Mouse (Mus musculus): Measurements from ENCODE around the gene Aars2. TPM values are rescaled to one million over a fixed set of nuclear protein-coding genes. Genes with fewer than 3 reads are reported as not detected.
A peak's percentile ranks its signal among the peaks of the same experiment; 100 is the strongest.

The Aars2 gene
- total RNA-seq (2022), result 10 to 100 TPM; 13.6 to 15.4 (median 14.2) TPM

DNA sequence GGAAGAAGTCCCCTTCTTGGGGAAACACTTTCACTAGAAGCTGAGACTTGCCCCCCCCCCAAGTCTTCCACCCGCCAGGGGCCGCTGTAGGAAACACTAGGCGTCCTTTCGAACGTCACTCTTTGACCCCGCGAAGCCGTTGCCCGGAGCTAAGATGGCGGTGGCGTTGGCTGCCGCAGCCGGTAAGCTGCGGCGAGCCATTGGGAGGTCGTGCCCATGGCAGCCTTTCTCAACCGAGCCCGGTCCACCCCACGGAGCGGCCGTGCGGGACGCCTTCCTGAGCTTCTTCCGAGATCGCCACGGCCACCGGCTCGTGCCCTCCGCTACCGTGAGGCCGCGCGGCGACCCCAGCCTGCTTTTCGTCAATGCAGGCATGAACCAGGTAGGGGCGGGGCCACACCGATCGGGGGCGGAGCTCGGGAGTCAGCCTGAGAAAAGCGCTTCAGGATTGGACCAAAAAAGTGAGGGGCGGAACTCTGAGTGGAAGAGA lies at the start of gene Aars2:
TSS of gene Aars2 (plus strand) at position 142 of the 490 bp plus-strand sequence.
- DNase-seq (ENCODE audit: low spot score in 2 of 2), result peak; percentile 88

DNA sequence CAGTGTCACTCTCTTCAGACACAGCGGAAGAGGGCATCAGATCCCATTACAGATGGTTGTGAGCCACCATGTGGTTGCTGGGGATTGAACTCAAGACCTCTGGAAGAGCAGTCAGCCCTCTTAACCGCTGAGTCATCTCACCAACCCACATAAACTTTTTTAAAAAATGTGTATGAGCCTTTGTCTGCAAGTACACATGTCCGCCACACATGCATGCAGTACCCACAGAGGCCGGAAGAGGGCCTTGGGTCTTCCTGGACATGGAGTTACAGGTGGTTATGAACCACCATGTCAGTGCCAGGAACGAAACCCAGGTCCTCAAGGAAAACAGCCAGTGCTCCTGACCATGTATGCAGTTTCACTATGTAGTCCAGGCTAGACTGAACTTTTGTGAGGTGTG lies 49.2 kb upstream of the Aars2 start:
- no peak for DNase-seq (ENCODE audit: low spot score in 2 of 2)

DNA sequence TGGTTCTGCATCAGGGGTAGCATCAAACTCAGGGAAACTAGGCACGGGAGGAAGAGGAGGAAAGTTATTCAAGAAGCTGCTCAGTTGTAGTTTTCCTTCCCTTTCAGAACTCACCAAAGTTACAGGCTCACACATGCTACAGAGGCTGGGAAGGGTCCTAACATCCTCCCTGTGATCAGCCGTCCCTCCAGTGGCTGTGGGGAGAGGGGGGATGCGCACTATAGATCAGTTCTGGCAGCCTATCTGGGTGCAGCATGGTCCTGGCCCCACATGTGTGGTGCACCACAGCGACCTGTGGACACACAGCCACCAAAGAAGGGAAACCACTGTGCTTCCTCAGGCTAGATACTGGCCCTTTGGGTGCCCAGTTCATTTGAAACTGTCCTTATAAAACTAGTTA lies 48.1 kb upstream of the Aars2 start:
- DNase-seq (ENCODE audit: low spot score in 2 of 2), result no peak

DNA sequence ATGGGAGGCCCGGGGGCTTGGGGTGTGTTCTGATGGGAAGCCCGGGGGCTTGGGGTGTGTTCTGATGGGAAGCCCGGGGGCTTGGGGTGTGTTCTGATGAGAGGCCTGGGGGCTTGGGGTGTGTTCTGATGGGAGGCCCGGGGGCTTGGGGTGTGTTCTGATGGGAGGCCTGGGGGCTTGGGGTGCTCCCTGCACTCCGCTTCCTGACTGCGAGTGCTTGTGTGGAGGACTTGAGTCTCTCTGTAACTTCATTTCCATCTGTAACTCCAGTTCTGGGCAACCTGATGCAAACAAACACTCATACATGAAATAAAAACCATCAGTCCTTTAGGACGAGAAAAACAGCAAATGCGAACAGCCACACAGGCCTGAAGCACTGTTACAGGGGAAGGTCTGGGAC lies 47.6 kb upstream of the Aars2 start:
- no peak for DNase-seq (ENCODE audit: low spot score in 2 of 2)

DNA sequence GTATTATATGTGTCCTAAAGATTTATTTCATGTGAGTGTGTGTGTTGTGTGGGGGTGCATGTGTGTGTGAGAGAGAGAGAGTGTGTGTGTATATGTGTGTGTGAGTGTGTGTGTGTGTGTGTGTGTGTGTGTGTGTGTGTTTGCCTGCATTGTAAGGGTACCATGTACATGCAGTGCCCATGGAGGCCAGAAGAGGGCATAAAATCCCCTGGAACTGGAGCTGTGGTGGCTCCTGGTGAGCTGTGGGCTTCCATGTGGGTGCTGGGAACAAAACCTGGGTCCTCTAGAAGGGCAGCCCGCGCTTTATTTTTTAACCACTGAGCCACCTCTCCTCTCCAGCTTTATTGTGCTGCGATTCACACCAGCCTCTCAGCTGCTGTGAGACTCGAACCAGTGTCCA lies 44.1 kb upstream of the Aars2 start:
- no peak for DNase-seq (ENCODE audit: low spot score in 2 of 2)

DNA sequence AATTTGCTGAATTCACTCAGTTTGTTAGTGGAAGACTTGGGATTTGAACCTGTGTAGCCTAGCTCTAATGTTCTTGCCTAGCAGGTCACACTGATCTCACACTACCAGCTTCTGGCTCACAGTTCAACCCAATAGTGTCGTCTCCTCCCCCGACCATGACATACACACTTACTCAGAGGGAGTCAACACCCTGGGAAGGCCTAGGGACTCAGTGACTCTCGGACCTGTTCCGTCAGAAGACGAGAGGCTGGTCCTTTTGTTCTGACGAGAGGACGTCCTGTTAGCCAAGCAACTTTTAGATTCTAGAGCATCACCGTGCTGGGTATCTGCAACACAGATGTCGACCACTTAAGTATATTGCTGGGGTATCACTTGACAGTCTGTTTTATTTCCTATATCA lies 42.4 kb upstream of the Aars2 start:
- DNase-seq (ENCODE audit: low spot score in 2 of 2), result no peak

DNA sequence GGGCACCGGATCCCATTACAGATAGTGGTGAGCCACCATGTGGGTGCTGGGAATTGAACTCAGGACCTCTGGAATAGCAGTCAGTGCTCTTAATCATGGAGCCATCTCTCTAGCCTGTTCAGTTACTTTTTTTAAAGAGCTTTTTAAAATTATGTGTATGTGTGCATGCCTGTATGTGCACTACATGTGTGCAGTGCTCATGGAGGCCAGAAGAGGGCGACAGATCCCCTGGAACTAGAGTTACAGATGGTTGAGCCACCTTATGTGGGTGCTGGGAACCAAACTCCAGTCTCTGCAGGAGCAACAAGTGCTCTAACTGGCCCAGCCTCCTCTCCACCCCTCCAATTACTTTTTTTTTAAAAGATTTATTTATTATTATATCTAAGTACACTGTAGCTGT lies 39.9 kb upstream of the Aars2 start:
- DNase-seq (ENCODE audit: low spot score in 2 of 2), result no peak

DNA sequence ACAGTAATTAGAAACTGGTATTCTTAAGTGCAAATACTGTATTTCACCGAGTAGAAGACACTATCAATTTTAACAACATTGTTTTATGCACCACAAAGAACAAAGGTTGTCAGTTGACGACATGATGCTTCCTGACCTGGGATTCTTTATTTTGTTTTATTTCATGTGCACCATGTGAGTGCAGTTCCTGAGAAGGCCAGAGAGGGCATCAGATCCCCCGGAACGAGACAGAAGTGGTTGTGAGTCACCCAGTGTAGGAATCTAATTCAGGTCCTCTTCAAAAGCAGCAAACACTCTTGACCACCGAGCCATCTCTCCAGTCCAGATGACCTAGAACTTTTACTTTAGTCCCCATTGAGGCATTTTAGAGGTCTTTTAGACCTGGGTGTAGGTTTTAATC lies 38.3 kb upstream of the Aars2 start:
- DNase-seq (ENCODE audit: low spot score in 2 of 2), result no peak

DNA sequence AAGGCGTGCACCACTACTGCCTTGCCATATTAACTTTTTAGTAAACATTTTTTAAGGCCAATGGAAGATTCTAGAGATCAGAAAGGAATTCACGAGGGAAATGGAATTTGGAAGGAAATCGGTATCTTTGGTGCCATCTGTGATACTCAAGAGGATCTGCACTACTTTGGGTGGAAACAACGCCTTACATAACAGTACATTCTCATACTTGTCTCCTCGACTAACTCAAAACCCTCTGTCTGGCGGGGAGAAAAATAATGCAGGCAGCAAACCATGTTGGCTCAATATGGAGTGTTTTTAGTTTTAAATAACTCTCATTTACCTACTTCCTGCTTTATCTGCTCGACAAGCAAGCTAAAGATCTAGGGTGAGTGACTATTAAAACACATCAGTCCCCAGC lies 35.9 kb upstream of the Aars2 start:
- DNase-seq (ENCODE audit: low spot score in 2 of 2), result no peak

DNA sequence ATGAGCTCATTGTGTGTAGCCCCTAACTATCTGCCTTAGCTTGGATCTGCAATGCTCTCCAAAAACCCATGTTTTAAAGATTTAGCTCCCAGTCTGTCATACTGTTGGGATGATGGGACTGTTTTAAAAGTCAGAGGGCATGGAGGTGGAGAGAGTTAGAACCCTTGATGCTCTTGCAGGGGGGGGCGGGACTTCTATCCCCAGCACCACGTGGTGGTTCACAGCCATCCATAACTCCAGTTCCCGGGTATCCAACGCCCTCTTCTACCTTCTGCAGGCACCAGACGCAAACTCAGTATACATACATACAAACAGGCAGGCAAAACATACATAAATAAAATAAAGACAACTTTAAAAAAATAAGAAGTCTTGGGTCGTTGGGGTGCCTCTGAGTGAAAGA lies 33.0 kb upstream of the Aars2 start:
- no peak for DNase-seq (ENCODE audit: low spot score in 2 of 2)

DNA sequence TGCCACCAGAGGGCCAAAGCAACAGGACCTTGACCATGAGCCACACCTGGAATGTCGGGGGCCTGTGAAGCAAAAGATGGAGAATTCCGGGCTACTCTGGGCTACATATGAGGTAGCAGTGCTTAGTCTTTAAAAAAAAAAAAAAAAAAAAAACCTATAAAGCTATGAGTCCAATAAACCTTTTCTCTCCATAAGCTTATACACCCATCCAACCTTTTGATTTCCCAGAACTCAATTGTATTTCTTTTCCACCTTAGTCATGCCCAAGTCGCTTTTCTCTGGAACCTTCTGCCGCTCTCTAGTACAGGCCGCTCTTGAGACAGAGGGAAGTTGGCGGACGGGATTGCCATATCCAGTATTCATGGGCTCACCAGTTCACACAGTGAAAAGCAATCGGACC lies 32.5 kb upstream of the Aars2 start:
- DNase-seq (ENCODE audit: low spot score in 2 of 2), result no peak

DNA sequence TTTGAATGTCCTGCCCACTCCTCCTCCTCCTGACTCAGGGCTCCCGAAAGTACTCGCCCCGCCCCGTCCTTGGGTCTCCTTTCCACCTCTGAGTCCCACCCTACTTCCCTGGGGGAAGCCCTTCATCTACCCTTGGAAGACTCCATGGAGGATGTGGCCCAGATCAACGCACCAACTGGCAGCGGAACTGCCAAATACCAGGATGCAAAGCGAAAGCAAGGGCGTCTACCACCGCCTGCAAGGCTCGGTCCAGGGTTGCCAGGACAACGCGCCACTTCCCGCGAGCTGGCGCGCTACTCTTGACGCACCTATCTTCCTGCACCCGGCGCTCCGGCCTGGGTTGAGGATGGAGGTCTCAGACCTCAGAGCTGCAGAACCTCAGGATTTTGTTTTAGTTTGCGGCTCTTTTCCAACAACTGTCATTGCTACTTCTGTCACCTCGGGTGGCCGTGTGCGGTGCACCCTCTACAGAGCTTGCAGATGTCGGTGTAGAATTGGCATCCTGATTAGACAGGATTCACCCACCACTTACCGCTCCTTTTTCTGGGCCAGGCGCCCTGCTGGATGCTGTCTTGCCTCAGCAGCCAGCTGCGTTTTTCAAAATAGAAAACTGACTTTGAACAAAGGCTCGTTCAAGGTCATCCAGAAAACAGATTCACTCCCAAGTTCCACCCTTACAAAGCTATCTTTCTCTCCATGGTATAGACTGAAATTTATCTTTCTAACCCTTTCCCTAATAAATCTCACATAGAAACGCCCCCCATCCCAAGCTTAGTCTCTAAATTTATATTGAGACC lies 31.8 kb upstream of the Aars2 start, which contains the start of gene Spats1:
TSS of gene Spats1 (minus strand) at position 747 of the 797 bp plus-strand sequence.
- peak; percentile 6 to 20 for DNase-seq (ENCODE audit: low spot score in 2 of 2)

DNA sequence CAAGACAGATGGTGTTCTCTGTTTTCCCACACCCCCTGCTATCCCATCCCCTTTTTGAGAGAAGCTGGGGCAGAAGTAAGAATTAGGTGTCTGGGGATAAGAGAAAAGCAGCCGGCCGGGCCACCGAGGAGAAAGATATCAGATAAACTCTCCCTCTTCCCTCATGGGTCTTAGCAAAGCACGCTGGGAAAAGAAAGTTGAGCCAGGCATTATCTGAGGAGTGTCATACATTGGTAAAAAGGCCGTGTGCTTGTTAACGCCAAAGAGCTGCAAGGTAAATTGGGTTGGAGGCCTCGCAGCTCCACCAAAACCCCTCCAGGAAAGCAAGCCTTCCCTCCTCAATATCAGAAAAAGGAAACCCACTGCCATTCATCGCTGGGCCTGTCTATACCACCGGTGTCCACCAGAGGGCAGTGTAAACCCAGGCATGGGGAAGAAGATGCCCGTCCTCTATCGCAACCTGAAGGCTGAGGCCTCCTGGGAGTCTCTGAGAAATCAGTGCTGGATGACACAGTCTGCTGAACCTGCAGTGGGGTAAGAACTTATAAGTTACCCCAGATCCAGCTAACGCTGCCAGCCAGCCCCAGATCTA lies 28.3 kb upstream of the Aars2 start:
- peak; percentile 23 to 49 for DNase-seq (ENCODE audit: low spot score in 2 of 2)

DNA sequence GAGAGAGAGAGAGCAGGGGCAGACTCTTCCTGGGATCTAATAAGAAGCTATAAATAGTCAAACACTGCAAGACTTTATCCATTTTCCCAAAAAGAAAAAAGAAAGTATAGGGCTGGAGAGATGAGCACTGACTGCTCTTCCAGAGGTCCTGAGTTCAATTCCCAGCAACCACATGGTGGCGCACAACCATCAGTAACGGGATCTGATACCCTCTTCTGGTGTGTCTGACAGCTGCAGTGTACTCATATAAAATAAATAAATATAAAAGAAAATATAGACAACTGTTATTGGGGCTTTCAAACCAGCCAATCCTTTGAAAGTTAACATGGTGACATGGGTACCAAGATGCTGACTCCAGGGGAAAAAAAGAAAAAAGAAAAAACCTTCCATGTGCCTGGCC lies 26.2 kb upstream of the Aars2 start:
- DNase-seq (ENCODE audit: low spot score in 2 of 2), result no peak

DNA sequence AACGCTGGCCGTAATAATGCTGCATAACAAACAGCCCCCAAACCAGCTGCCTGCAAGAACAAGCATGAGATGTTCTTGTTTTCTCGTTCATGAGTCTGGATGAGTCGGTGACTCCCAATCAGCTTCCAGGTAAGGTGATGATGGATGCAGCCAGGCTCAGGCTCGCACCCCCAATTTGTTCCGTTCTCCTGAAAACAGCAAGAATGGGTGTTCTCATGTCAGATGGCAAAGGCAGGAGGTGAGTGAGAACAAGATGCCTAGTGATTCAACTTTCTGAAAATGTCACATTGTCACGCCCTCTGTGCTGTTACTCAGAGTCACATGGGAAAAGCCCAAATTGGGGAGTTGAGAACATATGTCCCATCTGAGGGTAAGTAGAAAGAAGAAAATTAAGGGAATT lies 21.1 kb upstream of the Aars2 start:
- DNase-seq (ENCODE audit: low spot score in 2 of 2), result no peak

DNA sequence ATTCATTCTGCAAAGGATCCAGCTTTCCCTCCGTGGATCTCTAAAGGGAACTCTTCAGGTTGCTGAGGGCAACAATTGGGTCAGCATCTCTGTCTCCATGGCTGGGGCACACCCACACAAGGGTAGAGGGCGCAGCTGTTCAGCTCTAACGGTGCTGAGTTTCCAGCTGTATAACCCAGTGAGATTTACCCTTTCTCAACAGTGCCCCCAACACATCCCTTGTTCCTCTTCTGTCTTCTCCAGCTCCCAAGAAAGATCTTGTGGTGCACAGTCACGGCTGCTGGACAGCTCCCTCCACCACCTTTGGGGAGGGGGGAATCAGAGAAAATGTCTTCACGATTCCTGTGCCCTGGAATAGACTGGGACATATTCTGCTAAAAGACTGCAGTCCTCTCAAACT lies 19.4 kb upstream of the Aars2 start:
- DNase-seq (ENCODE audit: low spot score in 2 of 2), result no peak

DNA sequence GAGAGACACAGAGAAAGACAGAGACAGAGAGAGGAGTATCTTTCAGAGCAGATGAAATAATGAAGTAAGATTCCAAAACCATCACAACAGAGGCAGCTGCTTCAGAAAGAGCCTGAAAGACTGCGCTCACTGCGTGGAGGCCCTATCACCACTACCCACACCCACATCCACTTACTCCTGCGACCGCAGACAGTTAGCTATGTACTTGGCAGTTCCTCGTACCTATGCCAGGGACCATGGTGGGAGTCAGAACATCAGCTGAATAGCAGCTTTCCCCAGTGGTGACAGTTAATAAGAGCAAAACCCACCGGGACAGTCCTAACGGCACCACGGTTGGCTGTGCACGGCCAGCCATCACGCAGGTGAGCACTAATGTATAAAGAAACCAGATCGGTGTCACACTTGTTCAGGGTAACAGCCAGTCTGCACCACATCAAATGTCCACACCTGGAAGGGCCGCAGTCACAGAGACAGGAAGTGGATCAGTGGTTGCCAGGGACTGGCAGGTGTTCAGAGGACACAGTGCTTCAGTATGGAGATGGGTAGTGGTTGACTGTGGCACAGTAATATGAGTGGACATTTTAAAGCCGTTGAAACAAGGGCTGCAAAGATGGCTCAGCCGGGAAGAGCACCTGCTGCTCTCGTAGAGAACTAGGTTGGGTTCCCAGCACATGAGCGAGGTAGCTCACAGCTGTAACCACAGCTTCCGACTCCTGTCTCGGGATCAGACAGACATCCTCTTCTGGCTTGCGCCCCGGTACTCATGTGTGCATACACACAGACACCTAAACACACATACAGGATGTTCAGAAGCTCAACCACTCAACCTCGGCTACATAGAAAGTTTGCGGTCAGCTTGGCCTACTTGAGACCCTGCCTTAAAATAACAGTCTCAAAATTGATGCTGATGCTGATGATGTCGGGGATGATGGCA lies 18.1 kb upstream of the Aars2 start:
- DNase-seq (ENCODE audit: low spot score in 2 of 2), result no peak

DNA sequence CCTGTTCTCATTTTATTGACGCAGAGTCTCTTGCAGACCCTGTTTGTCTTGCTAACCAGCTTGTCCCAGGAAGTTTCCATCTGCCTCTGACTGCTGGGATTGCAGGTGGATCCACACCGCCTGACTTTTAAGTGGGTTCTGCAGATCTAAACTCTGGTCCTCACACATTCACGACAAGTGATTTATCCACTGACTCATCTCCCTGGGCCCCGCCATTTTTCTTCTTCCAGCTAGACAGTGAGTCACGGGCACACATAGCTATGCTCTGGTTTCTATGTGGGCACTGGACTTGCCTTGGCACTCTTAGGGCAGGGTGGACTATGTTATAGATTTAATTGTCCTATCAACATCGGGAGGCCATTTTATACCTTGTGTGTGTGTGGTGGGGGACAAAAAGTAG lies 16.9 kb upstream of the Aars2 start:
- DNase-seq (ENCODE audit: low spot score in 2 of 2), result no peak

DNA sequence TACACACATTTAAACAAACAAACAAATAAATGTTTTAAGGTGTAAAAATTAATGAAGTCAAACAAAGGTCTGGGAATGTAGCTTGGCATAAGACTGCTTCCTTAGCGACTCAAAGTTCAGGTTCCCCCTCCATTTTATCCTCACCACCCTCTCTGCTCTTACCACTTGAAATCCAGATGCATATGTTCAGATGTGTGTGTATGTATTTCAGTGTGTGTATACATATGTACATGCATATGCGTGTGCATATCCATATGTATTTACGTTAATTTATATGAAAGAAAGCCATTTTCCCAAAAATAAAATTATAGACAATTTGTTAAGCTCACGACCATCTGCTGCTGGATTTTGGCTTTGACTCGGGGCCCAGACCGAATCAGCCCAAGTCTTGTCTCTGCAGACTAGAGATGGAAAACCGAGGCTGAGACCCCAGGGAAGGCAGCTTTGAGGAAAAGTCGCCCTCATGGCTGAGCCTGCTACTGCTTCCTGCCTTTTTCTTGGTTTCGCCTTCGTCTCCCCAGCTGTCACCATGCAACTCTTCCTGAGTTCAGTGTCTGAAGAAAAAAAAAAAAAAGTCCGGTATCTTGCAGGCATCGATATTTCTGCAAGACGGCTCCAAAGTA lies 16.0 kb upstream of the Aars2 start:
- no peak for DNase-seq (ENCODE audit: low spot score in 2 of 2)

DNA sequence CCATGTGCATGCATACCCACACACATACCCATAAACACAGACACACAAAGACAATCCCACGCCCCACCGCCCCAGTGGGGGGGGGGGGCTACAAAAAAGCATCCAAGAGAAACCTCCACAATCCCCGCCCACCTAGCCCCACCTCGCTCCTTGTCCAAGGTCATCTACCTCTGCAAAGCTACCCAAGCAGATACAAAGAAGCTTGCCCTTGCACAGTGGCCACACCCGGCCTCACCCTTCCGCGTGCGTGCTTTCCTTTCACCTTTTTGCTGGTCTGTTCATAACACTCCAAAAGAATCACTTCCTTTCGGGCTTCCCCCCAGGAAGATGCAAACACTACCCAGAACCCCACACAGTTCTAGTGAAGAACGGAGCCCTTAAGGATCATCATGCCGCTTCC lies 11.2 kb upstream of the Aars2 start:
- DNase-seq (ENCODE audit: low spot score in 2 of 2), result no peak

DNA sequence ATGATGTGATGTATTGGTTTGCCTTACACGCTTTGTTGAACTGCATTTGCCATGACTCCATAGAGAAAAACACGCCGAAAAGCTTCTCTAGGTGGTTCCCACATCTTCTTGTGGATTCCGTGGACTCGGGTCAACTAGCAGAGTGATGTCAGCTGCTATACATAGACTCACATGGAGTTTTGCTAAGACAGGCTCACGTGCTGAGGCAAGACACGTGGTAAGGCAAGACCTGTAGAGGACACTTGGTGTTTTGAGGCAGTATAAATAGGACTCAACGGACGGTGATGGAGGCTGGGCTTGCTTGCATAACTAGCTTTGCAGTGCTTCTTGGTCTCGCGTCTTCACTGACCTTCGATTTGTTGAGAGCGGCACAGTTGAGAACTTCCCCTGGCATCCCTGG lies 8.2 kb upstream of the Aars2 start:
- DNase-seq (ENCODE audit: low spot score in 2 of 2), result no peak

DNA sequence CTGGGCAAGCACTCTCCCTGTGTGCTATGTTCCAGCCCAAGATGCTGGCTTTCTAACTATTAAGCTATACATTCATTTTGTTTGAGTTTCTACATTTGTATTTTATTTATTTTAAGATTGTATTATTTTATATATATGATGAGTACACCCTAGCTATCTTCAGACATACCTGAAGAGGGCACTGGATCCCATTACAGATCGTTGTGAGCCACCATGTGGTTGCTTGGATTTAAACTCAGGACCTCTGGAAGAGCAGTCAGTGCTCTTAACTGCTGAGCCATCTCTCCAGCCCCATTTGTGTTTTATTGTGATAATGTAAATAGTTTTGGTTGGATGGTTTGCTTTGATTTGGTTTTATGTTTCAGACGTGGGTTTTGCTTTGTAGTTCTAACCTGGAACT lies 7.1 kb upstream of the Aars2 start:
- no peak for DNase-seq (ENCODE audit: low spot score in 2 of 2)
